Mouse (Mus musculus): ENCODE measurements at regions not wholly inside any gene's neighbourhood (a gene's known extent, or its start where the extent isn't known, plus 50 kb on each side); places are given as distances from the start of the nearest gene placed in this dataset.

DNA sequence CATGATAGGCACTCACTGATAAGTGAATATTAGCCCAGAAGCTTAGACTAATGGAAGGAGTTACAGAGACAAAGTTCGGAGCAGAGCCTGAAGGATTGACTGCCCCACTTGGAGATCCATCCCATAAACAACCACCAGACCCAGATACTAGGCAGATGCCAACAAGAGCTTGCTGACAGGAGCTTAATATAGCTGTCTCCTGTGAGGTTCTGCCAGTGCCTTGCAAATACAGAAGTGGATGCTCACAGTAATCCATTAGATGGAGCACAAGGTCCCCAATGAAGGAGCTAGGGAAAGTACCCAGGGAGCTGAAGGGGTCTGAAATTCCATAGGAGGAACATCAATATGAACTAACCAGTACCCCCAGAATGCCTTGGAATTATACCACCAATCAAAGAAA lies 252.8 kb upstream of the Lrtm1 start:
- DNase-seq (ENCODE audit: extremely low read depth, low read depth, low spot score) = no peak

- peak; percentile 23 for DNase-seq (ENCODE audit: extremely low read depth, low read depth, low spot score)
Observed at GRCm38 (mm10) chr14:28773068-28773467, 244.9 kb upstream of the Lrtm1 start.

DNA sequence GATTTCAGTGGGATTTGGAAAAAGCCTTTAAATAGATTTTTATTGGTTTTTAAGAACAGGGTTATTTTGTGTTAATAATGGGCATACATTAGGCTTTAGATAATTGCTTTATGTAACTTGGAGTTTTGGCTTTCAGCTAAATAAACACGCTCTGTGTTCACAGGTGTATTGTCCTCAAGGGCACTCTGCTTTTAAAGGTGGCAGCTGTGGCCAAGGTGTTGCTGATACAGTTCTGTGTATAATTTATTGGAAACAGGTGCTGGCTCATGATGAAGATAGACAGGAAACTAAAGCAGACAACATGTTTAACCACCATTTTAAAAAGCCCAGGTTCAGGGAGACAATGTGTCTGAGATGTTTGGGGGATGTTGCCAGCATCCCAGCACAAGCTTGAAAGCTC lies 242.3 kb upstream of the Lrtm1 start:
- no peak for DNase-seq (ENCODE audit: extremely low read depth, low read depth, low spot score)

- no peak for DNase-seq (ENCODE audit: extremely low read depth, low read depth, low spot score)
Observed at GRCm38 (mm10) chr14:28777791-28778190, 240.2 kb upstream of the Lrtm1 start.

DNA sequence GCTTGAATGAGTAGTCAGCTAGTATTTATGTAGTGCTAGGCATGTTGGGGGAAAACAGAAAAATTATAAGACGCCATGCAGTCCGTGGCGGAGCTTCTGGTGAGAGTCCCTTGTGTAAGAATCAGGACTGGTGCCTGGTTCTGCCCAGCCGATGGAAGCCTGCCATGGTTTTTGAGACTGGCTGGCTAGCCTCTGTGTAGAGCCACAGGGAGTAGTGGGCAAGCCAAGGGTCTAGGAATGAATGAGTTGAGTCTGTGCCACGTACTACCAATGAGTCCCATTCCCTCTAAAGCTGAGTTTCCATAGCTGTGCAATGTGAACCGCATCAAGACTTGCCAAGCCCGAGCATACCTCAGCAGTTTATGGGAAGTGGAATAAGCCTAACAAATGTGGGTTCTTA lies 236.3 kb upstream of the Lrtm1 start:
- DNase-seq (ENCODE audit: extremely low read depth, low read depth, low spot score) = no peak

- DNase-seq (ENCODE audit: extremely low read depth, low read depth, low spot score) = no peak
Observed at GRCm38 (mm10) chr14:28784106-28784633, 233.8 kb upstream of the Lrtm1 start.

DNA sequence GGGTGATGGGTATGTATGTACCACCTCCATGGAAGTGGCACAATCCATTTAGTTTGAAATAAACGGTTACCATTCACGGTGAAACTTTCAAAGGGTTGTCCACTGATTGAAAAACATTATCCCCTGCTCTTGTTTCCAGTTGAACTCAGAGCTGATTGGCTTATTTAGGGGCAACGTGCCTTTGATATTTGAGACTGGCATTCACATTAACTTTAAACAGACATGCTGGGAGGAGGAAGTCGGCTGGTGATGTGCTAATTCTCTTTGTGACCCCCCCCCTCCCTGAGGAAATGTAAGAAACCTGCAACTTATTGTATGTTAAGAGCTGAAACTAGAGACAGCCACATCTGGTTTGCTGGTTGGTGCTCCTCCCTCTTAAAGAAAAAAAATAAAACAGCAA lies 219.7 kb upstream of the Lrtm1 start:
- DNase-seq (ENCODE audit: extremely low read depth, low read depth, low spot score) = no peak

DNA sequence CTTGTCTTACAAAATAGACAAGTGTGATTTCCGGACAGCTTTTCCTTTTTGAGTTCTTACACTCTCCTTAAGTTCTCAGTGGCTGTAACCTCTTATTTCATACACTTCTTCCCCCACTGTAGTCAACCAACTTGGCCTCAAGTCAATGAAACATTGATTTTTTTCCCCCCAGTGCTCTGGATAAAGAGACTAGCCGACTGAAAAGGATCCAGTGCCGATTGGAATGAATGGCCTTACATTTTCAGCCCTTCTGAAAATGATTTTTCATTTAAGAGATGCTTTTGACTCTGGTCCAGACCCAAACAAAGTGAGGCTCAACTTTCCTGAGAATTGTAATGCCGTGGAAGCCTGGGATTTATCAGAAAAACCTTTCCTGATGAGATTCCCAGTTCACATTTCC lies 216.3 kb upstream of the Lrtm1 start:
- no peak for DNase-seq (ENCODE audit: extremely low read depth, low read depth, low spot score)

DNA sequence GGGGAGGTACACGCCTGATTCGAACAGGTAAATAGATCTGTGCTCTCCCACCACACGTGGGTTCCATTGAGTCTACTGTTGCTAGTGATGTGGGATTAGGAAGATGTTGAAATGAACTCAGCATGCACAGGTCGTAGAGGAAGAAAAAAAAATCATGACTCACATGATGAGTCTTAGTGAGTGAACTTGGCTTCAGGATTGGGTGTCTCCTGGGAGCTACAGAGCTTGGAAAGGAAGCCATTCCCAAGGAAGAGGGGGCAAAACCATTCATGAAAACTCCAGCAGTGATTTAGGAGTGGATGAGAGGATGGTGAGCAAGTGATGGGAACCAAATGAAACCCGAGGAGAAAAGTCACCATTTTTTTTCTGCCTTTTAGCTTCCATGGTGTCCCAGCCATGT lies 215.9 kb upstream of the Lrtm1 start:
- DNase-seq (ENCODE audit: extremely low read depth, low read depth, low spot score) = no peak

DNA sequence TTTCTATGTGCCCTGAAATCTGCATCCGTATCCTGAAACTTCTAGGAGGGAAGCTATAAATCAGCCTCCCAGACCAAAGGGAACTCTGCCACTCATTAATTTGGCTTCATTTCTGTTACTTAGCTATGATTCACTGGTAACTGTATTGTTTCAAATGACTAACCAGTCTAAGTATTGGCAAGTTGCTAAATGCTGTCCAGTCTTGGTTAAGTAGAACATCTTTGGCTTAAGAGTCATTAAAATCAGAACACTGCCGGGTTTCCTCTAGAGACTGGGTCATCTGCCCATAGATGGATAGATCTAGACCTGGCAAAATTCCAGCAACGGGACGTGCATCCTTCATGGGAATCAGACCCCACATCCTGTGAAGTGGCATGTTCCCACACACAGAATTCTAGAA lies 209.9 kb upstream of the Lrtm1 start:
- no peak for DNase-seq (ENCODE audit: extremely low read depth, low read depth, low spot score)

DNA sequence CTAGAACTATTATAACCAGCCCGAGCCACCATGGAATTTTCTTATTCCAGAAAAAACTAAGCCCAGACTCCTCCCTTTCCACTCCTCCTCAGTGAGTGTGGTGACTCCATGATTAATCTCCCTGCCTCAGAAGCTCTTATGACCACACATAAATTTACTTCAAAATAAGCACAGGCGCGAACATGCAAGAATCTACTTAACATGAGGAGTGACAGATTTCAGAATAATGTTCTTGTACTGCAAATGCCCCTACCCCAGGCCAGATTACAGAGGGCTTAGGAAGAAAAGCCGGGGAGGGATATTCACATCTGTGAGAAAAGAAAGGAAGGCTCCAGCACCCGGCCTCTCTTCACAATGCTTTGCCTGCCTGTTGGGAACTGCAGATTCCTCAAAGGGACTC lies 208.7 kb upstream of the Lrtm1 start:
- DNase-seq (ENCODE audit: extremely low read depth, low read depth, low spot score) = no peak

DNA sequence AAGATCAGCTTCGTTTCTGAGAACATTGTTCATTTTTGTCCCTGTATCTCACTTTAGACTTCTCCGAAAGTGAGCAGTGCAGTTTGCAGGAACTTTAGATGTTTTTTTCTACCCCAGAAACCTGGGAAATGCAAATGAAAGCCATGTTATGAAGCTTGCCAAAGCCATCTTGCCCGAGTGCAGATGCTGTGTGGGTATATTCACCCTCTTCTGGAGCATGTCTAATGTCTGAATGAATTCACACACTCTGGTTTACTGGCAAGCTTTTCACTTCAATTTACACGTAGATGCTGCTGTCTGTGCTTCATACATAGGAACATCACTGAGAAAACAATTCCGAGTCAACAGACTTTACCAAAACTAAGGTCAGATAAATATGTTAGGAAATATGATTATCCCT lies 197.0 kb upstream of the Lrtm1 start:
- no peak for DNase-seq (ENCODE audit: extremely low read depth, low read depth, low spot score)

DNA sequence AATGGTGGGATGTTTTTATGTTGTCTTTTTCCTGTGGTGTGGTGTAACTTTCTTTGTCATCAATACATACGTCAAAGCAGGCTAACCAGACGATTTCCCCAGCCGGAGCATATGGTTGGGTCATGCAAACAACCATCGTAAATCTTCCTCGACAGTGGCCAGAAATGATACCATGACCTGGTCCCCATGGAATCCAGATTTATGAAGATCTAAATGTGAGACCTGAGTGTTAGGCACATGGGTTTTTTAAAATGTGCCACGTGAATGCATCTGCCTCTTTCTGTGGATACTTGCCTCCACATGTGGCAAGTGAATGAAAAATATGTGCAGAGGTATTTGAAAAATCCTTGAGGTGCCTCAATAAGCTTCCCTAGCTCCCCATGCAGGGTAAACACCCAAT lies 190.8 kb upstream of the Lrtm1 start:
- DNase-seq (ENCODE audit: extremely low read depth, low read depth, low spot score) = no peak

DNA sequence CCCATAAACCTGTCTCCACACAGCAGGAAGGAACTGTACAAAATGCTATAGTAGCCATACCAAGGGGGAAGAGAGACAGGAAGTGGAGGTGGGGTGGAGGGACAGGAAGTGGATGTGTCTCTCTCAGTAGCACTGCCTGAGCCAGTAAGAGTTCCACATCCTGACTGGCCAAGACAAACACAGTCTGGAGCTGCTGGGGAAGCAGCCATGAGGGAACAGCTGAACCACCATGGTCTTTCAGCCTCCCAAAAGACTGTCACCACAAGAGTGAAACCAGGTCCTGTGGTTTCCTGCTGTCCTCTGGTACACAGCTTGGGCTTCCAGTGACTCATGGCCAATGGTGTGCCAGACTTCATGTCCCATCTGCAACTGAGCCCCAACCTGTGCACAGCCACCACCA lies 180.9 kb upstream of the Lrtm1 start:
- no peak for DNase-seq (ENCODE audit: extremely low read depth, low read depth, low spot score)

GRCm38 (mm10) chr14:28848831-28849590 lies 169.0 kb upstream of the Lrtm1 start:
- DNase-seq (ENCODE audit: extremely low read depth, low read depth, low spot score) = no peak

Measured in fat pad, adult 2 months (tissue).